Mouse (Mus musculus) heart, postnatal 0 days (tissue): ENCODE data around the gene Vgf. TPM values are rescaled to one million over a fixed set of nuclear protein-coding genes. Genes with fewer than 3 reads are reported as not detected.

Source experiments
- ATAC-seq: fragments of 200-750 bp; cut with Nextera tagmentation; 2 replicates; pipeline ENCODE4 v1.8.0; 2017; ENCODE audit warnings: low read depth, moderate number of reproducible peaks, moderate library complexity; ENCODE audit not compliant: insufficient read depth
- DNase-seq: peaks from one replicate; pipeline ENCODE4 v3.0.0-alpha.2; 2016; ENCODE audit warnings: low spot score
- H3K27ac ChIP-seq: fragments of 300-500 bp; sonication (generic); 2 replicates; pipeline ENCODE4 v1.5.1; 2014; ENCODE audit warnings: low read depth, mild to moderate bottlenecking
- H3K27me3 ChIP-seq: fragments of 300-500 bp; sonication (generic); 2 replicates; pipeline ENCODE4 v1.6.1; 2014; ENCODE audit warnings: low read length, mixed read lengths; ENCODE audit not compliant: control insufficient read depth, insufficient read depth
- H3K36me3 ChIP-seq: fragments of 300-500 bp; sonication (generic); replicated peaks from 2 replicates; pipeline ENCODE4 v1.6.1; 2014; ENCODE audit warnings: low read length, mixed read lengths; ENCODE audit not compliant: control insufficient read depth, insufficient read depth
- H3K4me1 ChIP-seq: fragments of 300-500 bp; sonication (generic); 2 replicates; pipeline ENCODE4 v1.6.1; 2014; ENCODE audit warnings: antibody characterized with exemption; ENCODE audit not compliant: control insufficient read depth, insufficient read depth
- H3K4me2 ChIP-seq: fragments of 300-500 bp; sonication (generic); 2 replicates; pipeline ENCODE4 v1.6.1; 2014; ENCODE audit warnings: low read depth, mild to moderate bottlenecking, low read length, moderate library complexity
- H3K4me3 ChIP-seq: fragments of 300-500 bp; sonication (generic); 2 replicates; pipeline ENCODE4 v1.5.1; 2014; ENCODE audit warnings: low read depth, low read length
- H3K9ac ChIP-seq: fragments of 300-500 bp; sonication (generic); replicated peaks from 2 replicates; pipeline ENCODE4 v1.6.1; 2014; ENCODE audit warnings: low read depth, low read length, mixed read lengths
- H3K9me3 ChIP-seq: fragments of 300-500 bp; sonication (generic); replicated peaks from 2 replicates; pipeline ENCODE4 v1.6.1; 2016; ENCODE audit warnings: low read length; ENCODE audit not compliant: control insufficient read depth
- CTCF ChIP-seq: IDR thresholded peaks from 2 replicates; pipeline ENCODE4 v1.5.1; 2016; ENCODE audit warnings: antibody characterized with exemption, control low read depth, low read depth
- EP300 ChIP-seq: IDR thresholded peaks from 2 replicates; pipeline ENCODE4 v1.6.1; 2016; ENCODE audit warnings: antibody characterized with exemption, low read depth
- WGBS: fragments of 180-500 bp; shearing (Covaris S2); extraction: QIAGEN DNeasy Blood & Tissue Kit; methylation state at CpG from one replicate; pipeline ENCODE4 v1.1.7; 2014; 5-methylcytosine and 5-hydroxymethylcytosine counted together
- microRNA counts: library from miRNA; unstranded; fragments of <30 nt; microRNA quantifications from one replicate; lab custom pipeline; 2015
- microRNA-seq: library from miRNA; unstranded; fragments of <30 nt; microRNA quantifications from one replicate; pipeline ENCODE4, GENCODE M21; 2016
- polyA plus RNA-seq: library from polyadenylated mRNA; unstranded; fragments of >200 nt; fragmentation: Nextera tagmentation; extraction: Ambion mirVana; gene quantifications from 2 replicates; pipeline ENCODE4 v1.2.1, GENCODE M21; 2015
- total RNA-seq: library from RNA; depleted of rRNA; stranded (reverse); fragments of >200 nt; gene quantifications from 2 replicates; pipeline ENCODE4 v1.2.3, GENCODE M21; 2014; ENCODE audit warnings: low replicate concordance; rRNA removed

Gene Vgf
- total and polyA plus RNA-seq, 2 experiments from 2014 or later: not detected

DNA sequence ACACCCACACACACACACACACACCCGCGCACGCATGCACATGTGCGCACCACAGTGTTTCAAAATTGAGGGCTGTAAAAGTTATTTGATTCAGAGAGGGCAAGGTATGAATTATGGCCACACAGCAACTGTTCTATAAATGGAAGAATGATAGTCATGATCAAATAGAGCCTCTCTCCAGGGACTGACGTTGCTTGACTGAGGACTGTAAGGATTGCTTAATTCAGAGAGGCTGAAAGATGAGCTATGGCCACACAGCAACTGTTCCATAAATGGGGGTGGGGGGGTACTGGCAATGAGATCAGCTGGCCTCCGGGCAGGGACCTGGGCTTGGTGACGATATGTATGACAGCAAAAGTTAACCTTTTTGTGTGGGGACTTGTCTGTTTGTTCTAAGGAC, 51.0 kb downstream of the Vgf start:
- peaks cover 50% of the 10 kb centered on the region for H3K4me1 ChIP-seq
- H3K27ac ChIP-seq: peak overlapping the region; percentile 92
- ATAC-seq (no peak), DNase-seq (no peak)
- H3K9me3 ChIP-seq: no peaks in the 10 kb centered on the region
- no peaks in the 10 kb centered on the region for H3K27me3 ChIP-seq
- 73% methylated on average over 7 of the region's 7 CpGs for WGBS
- H3K36me3 ChIP-seq: no peaks in the 10 kb centered on the region
- H3K4me2 ChIP-seq: no peak overlapping the region
- no peak overlapping the region for H3K4me3 ChIP-seq
- TF ChIP-seq CTCF: no peak
- no peak for TF ChIP-seq EP300
- no peak overlapping the region for H3K9ac ChIP-seq

DNA sequence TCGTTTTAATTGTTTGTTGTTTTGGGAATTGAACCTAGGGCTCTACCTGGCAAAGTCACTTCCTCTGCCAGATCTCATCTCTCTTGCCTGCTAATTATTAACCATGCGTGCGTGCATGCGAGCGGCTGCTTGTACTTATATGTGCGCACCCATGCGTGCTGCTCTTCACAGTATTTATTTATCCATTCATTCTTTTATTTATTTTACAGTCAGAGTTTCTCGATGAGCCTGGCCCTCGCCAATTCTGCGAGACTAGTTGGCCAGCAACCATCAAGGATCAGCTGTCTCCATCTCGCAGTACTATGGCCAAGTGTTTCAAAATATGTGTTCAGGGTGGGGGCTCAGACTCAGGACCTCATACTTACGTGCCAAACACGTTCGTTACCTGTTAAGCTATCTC, 51.8 kb downstream of the Vgf start:
- no peaks in the 10 kb centered on the region for H3K27me3 ChIP-seq

GRCm38 (mm10) chr5:137078616-137079015, 52.4 kb downstream of the Vgf start:
- TF ChIP-seq CTCF (no peak), EP300 (no peak)
- Histone ChIP-seq H3K27me3 (no peaks in the 10 kb centered on the region), H3K9ac (no peak overlapping the region), H3K9me3 (no peaks in the 10 kb centered on the region), H3K36me3 (no peaks in the 10 kb centered on the region), H3K4me2 (no peak overlapping the region), H3K27ac (peak overlapping the region; percentile 92), H3K4me3 (no peak overlapping the region), H3K4me1 (peaks cover 43% of the 10 kb centered on the region)
- WGBS: 6% methylated on average over 6 of the region's 6 CpGs
- ATAC-seq (no peak), DNase-seq (peak; percentile 61)

More for the DNA sequence above, 51.8 kb downstream of the Vgf start:
- DNase-seq: no peak
- H3K4me1 ChIP-seq: peaks cover 43% of the 10 kb centered on the region
- H3K36me3 ChIP-seq: no peaks in the 10 kb centered on the region
- no peak overlapping the region for H3K4me2 ChIP-seq
- no peak for TF ChIP-seq EP300
- TF ChIP-seq CTCF: no peak
- H3K4me3 ChIP-seq: no peak overlapping the region
- no peak overlapping the region for H3K9ac ChIP-seq
- ATAC-seq: no peak
- H3K9me3 ChIP-seq: no peaks in the 10 kb centered on the region
- H3K27ac ChIP-seq: peak overlapping the region; percentile 92
- WGBS: 82% methylated on average over 14 of the region's 14 CpGs

DNA sequence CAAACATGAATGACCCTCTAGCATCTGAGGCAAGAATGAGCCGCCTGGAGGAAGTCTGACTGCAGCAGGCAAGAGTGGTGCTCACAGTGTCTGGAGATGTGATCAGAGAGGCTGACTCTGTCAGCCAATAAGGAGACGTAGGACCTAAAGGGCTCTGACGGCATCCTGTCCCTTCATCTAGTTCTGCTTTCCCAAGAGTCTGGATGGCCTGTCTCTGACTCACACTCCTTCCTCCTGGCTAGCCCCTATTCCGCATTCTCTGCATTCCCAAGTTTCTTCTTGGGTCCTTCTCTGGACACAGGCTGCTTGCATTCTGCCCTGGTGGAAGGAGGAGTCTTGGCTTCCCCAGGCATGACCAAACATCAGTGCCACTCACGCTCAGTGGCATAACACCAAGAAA, 53.7 kb downstream of the Vgf start:
- Histone ChIP-seq H3K27me3 (no peaks in the 10 kb centered on the region), H3K9me3 (no peaks in the 10 kb centered on the region), H3K36me3 (no peaks in the 10 kb centered on the region), H3K27ac (peak overlapping the region; percentile 92), H3K4me2 (no peak overlapping the region), H3K9ac (no peak overlapping the region), H3K4me1 (peaks cover 33% of the 10 kb centered on the region), H3K4me3 (no peak overlapping the region)
- ATAC-seq (peak; percentile 54), DNase-seq (peak; percentile 63)
- no peak for TF ChIP-seq CTCF
- 0 out of 2 replicates have a peak, but pooled peaks have one; percentile 18 for TF ChIP-seq EP300
- 39% methylated on average over 5 of the region's 5 CpGs for WGBS

MicroRNAs within 50 kb of the gene (microRNA counts, 519-probe panel; counts per million panel counts)
- microRNA mmu-miR-702 (lab: Ali Mortazavi, UCI): not detected

Small RNA genes lying within 50 kb of the gene (microRNA-seq; reads per million reads assigned to microRNA genes)
- 35.2 reads per million, percentile 43 among the genes with 10 or more reads in this experiment for gene Mir702

Other genes with a start within 250 kb of the Vgf start
- 8.1 and 9.9 TPM in 2 replicates for gene Col26a1, start 143.2 kb upstream of the Vgf start, total RNA-seq
- 4.1 and 5.4 TPM in 2 replicates for gene Col26a1, start 143.2 kb upstream of the Vgf start, polyA plus RNA-seq
- 7.0 and 18.3 TPM in 2 replicates for gene Ift22, start 118.2 kb upstream of the Vgf start, total RNA-seq
- gene Ift22, start 118.2 kb upstream of the Vgf start, polyA plus RNA-seq: 23.3 and 27.2 TPM in 2 replicates
- 143 and 175 TPM in 2 replicates for gene Fis1, start 73.1 kb upstream of the Vgf start, total RNA-seq
- gene Fis1, start 73.1 kb upstream of the Vgf start, polyA plus RNA-seq: 245 and 249 TPM in 2 replicates
- gene Cldn15, start 59.8 kb upstream of the Vgf start, total RNA-seq: 10.2 and 19.3 TPM in 2 replicates
- gene Cldn15, start 59.8 kb upstream of the Vgf start, polyA plus RNA-seq: 7.9 and 9.1 TPM in 2 replicates
- 37.1 and 60.3 TPM in 2 replicates for gene Plod3, start 39.4 kb upstream of the Vgf start, total RNA-seq
- gene Plod3, start 39.4 kb upstream of the Vgf start, polyA plus RNA-seq: 21.7 and 24.5 TPM in 2 replicates
- gene Znhit1, start 38.4 kb upstream of the Vgf start, total RNA-seq: 39.7 and 45.6 TPM in 2 replicates
- 77.0 and 78.0 TPM in 2 replicates for gene Znhit1, start 38.4 kb upstream of the Vgf start, polyA plus RNA-seq
- 45.0 and 94.4 TPM in 2 replicates for gene Ap1s1, start 19.7 kb downstream of the Vgf start, total RNA-seq
- 93.0 and 96.5 TPM in 2 replicates for gene Ap1s1, start 19.7 kb downstream of the Vgf start, polyA plus RNA-seq
- 19.1 and 26.4 TPM in 2 replicates for gene Serpine1, start 45.9 kb downstream of the Vgf start, total RNA-seq
- gene Serpine1, start 45.9 kb downstream of the Vgf start, polyA plus RNA-seq: 0.93 and 1.2 TPM in 2 replicates
- 15.1 and 20.3 TPM in 2 replicates for gene Trim56, start 89.8 kb downstream of the Vgf start, total RNA-seq
- 4.7 and 4.9 TPM in 2 replicates for gene Trim56, start 89.8 kb downstream of the Vgf start, polyA plus RNA-seq
- not detected in 2 replicates for gene Muc3, start 122.9 kb downstream of the Vgf start, total RNA-seq
- gene Muc3, start 122.9 kb downstream of the Vgf start, polyA plus RNA-seq: not detected in 2 replicates
- 0.34 TPM in 1 of 2 replicates, not detected in the other for gene Muc3a, start 186.0 kb downstream of the Vgf start, total RNA-seq
- not detected in 2 replicates for gene Muc3a, start 186.0 kb downstream of the Vgf start, polyA plus RNA-seq